Mouse (Mus musculus) testis, adult 2 months (tissue): ENCODE data around the gene Gadl1. TPM values are rescaled to one million over a fixed set of nuclear protein-coding genes. Genes with fewer than 3 reads are reported as not detected.
"Not testable (repeated sequence)": the region's sequence is repeated elsewhere in the genome, so short reads cannot be mapped to it uniquely, and the experiment has no call there.

Experiments used
- H3K27ac ChIP-seq: fragments of 200-500 bp; 2 replicates; pipeline ENCODE4 v1.5.1; 2012; ENCODE audit warnings: low read depth, low read length; ENCODE audit not compliant: control insufficient read depth, insufficient read depth
- H3K27me3 ChIP-seq: fragments of 200-500 bp; 2 replicates; pipeline ENCODE4 v1.6.1; 2012; ENCODE audit warnings: mild to moderate bottlenecking, low read length, moderate library complexity; ENCODE audit not compliant: control insufficient read depth, insufficient read depth
- H3K36me3 ChIP-seq: fragments of 200-500 bp; 2 replicates; pipeline ENCODE4 v1.6.1; 2012; ENCODE audit warnings: mild to moderate bottlenecking, low read length; ENCODE audit not compliant: control insufficient read depth, insufficient read depth
- H3K4me1 ChIP-seq: fragments of 200-500 bp; 2 replicates; pipeline ENCODE4 v1.6.1; 2012; ENCODE audit warnings: low read length; ENCODE audit not compliant: control insufficient read depth, insufficient read depth
- H3K4me3 ChIP-seq: fragments of 200-500 bp; 2 replicates; pipeline ENCODE4 v1.5.1; 2012; ENCODE audit warnings: low read depth, mild to moderate bottlenecking, low read length, moderate library complexity, mixed read lengths; ENCODE audit not compliant: control insufficient read depth
- CTCF ChIP-seq: fragments of 200-500 bp; IDR thresholded peaks from 2 replicates; pipeline ENCODE4 v1.5.1; 2012; ENCODE audit warnings: low read depth, mild to moderate bottlenecking, inconsistent platforms, low read length, moderate library complexity; ENCODE audit not compliant: control insufficient read depth, insufficient read depth, insufficient replicate concordance
- POLR2A ChIP-seq: fragments of 200-500 bp; IDR thresholded peaks from 2 replicates; pipeline ENCODE4 v1.6.1; 2012; ENCODE audit warnings: low read depth, mild to moderate bottlenecking, inconsistent platforms, low read length, moderate library complexity; ENCODE audit not compliant: control insufficient read depth
- polyA plus RNA-seq: library from polyadenylated mRNA; depleted of rRNA; stranded (reverse); fragments of >200 nt; gene quantifications from 2 replicates; pipeline ENCODE4 v1.2.3, GENCODE M21; 2012

Gadl1 gene
- polyA plus RNA-seq, 1 experiment, result 2.3 TPM

DNA sequence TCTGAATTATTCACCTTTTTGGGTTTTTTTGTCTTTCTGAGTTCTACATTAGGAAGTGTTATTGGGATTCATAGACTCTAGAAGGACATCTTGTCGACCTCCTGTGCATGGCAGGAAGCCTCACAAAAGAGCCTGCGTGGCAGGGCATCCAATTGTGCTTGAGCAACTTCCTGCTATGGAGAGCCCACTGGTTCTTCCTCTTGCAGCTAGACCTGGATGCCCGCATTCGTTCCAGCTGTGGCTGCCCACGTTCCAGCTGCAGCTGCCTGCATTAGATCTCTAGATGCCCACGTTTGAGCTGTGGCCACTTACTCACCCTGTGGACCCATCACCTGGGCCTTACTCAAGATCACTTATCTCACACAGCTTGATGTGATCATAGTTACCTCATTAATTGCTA lies 116.1 kb downstream of the Gadl1 start:
- H3K27ac ChIP-seq, result no peak overlapping the region
- no peaks in the 10 kb centered on the region for H3K36me3 ChIP-seq
- H3K4me1 ChIP-seq, result no peaks in the 10 kb centered on the region
- TF ChIP-seq POLR2A, result no peak
- no peak for TF ChIP-seq CTCF
- no peak overlapping the region for H3K4me3 ChIP-seq
- no peaks in the 10 kb centered on the region for H3K27me3 ChIP-seq

DNA sequence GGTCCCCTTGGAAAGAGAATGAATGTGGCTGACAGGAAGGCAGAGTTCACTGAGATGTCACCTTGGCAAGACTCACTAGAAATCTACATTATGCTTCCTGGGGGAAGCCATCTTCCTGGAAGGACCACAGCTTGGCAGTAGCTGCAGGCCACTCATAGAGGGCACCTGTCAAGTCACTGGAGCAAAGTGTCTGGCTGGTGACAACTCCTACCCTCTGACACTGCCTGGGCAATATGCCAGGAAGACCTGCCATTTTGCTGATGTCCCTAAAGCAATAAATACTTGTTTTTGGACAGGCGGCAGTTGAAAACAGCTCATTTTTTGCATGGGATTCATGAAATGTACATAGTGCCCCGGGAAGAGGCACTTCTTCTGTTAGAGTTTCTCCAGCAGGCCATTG lies 119.8 kb downstream of the Gadl1 start:
- no peaks in the 10 kb centered on the region for H3K36me3 ChIP-seq
- H3K4me3 ChIP-seq, result no peak overlapping the region
- H3K27me3 ChIP-seq, result no peaks in the 10 kb centered on the region
- no peaks in the 10 kb centered on the region for H3K4me1 ChIP-seq
- H3K27ac ChIP-seq, result no peak overlapping the region
- TF ChIP-seq POLR2A, result no peak
- no peak for TF ChIP-seq CTCF

DNA sequence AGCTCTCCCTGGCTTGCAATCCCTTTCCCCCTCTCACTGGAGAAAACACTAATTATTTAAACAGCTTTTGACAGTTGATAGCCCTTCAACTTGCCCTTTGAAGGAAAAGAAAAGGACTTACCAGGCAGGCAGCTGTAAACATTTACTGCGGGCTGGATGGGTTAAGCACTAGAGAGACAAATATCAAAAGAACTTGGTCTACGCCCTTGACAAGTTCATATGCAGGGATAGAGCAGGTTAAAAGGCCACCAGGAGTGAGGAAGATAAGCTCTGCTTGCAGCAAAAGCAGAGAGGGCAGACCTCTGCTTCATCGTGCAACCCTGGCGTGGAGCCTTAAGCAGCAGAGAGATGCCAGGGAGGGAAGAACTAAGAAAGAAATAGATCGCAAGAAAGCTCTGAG lies 123.5 kb downstream of the Gadl1 start:
- no peak overlapping the region for H3K27ac ChIP-seq
- no peaks in the 10 kb centered on the region for H3K36me3 ChIP-seq
- H3K27me3 ChIP-seq, result no peaks in the 10 kb centered on the region
- H3K4me1 ChIP-seq, result no peaks in the 10 kb centered on the region
- no peak overlapping the region for H3K4me3 ChIP-seq
- TF ChIP-seq POLR2A (no peak), CTCF (no peak)

DNA sequence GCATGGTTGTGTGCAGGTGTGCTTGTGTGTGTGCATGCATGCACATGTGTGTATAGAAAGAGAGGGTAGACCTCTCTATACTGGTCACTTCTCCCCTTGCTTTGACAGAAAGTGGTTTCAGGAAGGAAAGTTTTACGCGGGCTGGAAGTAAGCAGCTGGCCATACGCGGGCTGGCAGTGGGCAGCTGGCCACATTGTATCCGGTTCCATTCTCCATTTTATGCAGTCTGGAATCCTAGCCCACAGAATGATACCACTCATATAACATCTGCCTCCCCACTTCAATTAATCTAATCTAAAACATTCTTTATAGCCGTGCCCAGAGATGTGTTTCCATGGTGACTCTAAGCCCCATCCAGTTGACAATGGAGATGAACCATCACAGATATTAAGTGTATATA lies 129.0 kb downstream of the Gadl1 start:
- H3K27ac ChIP-seq, result no peak overlapping the region
- H3K4me3 ChIP-seq, result no peak overlapping the region
- TF ChIP-seq POLR2A (no peak), CTCF (no peak)
- no peaks in the 10 kb centered on the region for H3K4me1 ChIP-seq
- no peaks in the 10 kb centered on the region for H3K36me3 ChIP-seq
- H3K27me3 ChIP-seq, result no peaks in the 10 kb centered on the region

DNA sequence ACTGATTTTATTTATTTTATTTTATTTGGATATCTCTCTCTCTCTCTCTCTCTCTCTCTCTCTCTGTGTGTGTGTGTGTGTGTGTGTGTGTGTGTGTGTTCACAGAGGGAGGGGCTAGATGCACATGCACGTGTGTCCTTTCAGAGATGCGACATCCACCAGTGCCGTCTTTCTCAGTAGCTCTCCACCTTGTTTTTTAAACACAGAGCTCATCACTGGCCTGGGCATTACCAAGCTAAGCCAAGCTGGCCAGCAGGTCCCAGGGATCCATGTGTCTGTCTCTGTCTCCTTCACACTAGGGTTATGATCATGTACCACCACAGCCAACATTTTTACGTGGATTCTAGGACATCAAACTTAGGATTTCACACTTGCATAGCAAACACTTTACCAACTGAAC lies 130.7 kb downstream of the Gadl1 start:
- no peak for TF ChIP-seq POLR2A
- TF ChIP-seq CTCF, result no peak
- Histone ChIP-seq H3K4me3 (no peak overlapping the region), H3K27me3 (no peaks in the 10 kb centered on the region), H3K27ac (no peak overlapping the region), H3K4me1 (no peaks in the 10 kb centered on the region), H3K36me3 (no peaks in the 10 kb centered on the region)

DNA sequence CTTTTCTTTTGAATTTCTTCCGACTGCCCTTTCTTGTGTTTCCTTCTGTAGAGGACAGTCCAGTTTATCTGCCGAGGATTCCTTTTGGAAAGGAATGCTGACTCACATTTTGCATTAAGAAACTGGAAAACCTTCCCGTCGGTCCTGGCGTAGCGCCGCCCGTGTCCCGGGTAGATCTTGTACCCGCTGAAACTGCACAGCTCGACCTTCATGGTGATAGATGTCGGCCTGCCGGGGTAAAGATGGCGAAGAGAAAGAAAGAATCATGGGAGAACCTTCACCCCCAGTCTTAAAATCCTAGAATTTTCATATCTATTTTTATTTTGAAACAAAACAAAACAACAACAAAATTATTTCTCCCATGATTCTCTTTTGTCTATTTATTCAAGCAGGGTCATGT lies 131.6 kb downstream of the Gadl1 start:
- H3K27ac ChIP-seq, H3K4me1 ChIP-seq, H3K27me3 ChIP-seq, H3K36me3 ChIP-seq, H3K4me3 ChIP-seq: not testable (repeated sequence)

DNA sequence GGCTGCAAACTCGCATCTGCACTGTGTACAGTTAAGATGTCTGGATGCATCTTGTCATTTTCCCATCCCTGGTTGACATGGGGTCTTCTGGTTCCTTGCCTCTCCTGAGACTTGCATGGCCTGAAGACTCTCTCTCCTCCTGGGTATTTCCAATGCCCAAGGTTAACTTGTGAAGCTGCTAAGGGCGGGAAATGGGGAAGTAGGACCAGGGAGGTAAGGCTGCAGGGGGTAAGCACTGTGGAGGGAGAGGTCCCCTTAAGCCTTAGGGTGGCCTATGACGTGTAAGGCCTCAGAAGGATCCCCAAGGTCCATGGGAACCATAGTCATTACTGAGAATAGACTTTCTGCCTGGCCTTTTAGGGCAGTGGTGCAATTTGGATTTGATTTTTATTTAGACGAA lies 132.1 kb downstream of the Gadl1 start:
- H3K27ac ChIP-seq, result no peak overlapping the region
- TF ChIP-seq POLR2A, result no peak
- no peak for TF ChIP-seq CTCF

DNA sequence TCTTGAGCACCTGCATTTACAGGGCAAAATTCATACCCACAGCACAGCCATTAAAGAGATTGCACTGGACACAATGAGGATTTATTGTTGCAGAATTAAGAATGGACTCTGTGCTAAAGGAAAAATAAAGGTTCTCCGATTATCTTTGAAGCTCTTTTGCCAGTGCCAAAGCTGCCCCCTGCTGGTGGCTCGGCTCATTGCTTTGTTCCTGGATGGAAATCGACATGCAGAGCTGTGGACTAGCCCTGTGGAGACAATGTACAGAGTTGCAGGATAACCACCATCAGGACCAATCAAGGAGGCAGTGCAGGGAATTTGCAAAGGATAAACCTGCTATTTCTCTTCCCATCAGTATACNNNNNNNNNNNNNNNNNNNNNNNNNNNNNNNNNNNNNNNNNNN lies 132.5 kb downstream of the Gadl1 start:
- peak; percentile 70; the same call in 1 of the 2 replicates for TF ChIP-seq CTCF
- no peak for TF ChIP-seq POLR2A
- H3K27ac ChIP-seq, result no peak overlapping the region
- no peaks in the 10 kb centered on the region for H3K4me1 ChIP-seq
- H3K36me3 ChIP-seq, result no peaks in the 10 kb centered on the region
- no peaks in the 10 kb centered on the region for H3K27me3 ChIP-seq
- H3K4me3 ChIP-seq, result no peak overlapping the region

More for the DNA sequence above, 132.1 kb downstream of the Gadl1 start:
- Histone ChIP-seq H3K4me1 (no peaks in the 10 kb centered on the region), H3K36me3 (no peaks in the 10 kb centered on the region), H3K4me3 (no peak overlapping the region), H3K27me3 (no peaks in the 10 kb centered on the region)
